Mouse (Mus musculus) kidney, adult 2 months (tissue): ENCODE measurements around the gene Sh2d7. TPM values are rescaled to one million over a fixed set of nuclear protein-coding genes. Genes with fewer than 3 reads are reported as not detected.
A peak's percentile ranks its signal among the peaks of the same experiment; 100 is the strongest.

ENCODE experiments used
- DNase-seq: peaks from one replicate; pipeline ENCODE4 v3.0.0; 2021
- H3K27ac ChIP-seq: fragments of 200-500 bp; 2 replicates; pipeline ENCODE4 v1.5.1; 2012; ENCODE audit warnings: low read depth, low read length, control low read depth, inconsistent platforms; ENCODE audit not compliant: insufficient read depth
- H3K27me3 ChIP-seq: fragments of 200-500 bp; replicated peaks from 2 replicates; pipeline ENCODE4 v1.6.1; 2012; ENCODE audit warnings: mild to moderate bottlenecking, moderate library complexity, low read length, inconsistent platforms; ENCODE audit not compliant: control insufficient read depth, insufficient read depth
- H3K36me3 ChIP-seq: fragments of 200-500 bp; 2 replicates; pipeline ENCODE4 v1.6.1; 2012; ENCODE audit warnings: mild to moderate bottlenecking, moderate library complexity, low read length, inconsistent platforms; ENCODE audit not compliant: control insufficient read depth, insufficient read depth
- H3K4me1 ChIP-seq: fragments of 200-500 bp; 2 replicates; pipeline ENCODE4 v1.6.1; 2011; ENCODE audit warnings: low read length; ENCODE audit not compliant: control insufficient read depth, insufficient read depth
- H3K4me3 ChIP-seq: fragments of 200-500 bp; 2 replicates; pipeline ENCODE4 v1.5.1; 2011; ENCODE audit warnings: mild to moderate bottlenecking, low read depth, low read length, control low read depth; ENCODE audit not compliant: insufficient read depth
- CTCF ChIP-seq: fragments of 200-500 bp; conservative IDR thresholded peaks from 2 replicates; pipeline ENCODE4 v1.5.1; 2011; ENCODE audit warnings: low read depth, mild to moderate bottlenecking, control low read depth, low read length, moderate library complexity, mixed read lengths; ENCODE audit not compliant: insufficient read depth, insufficient read length
- POLR2A ChIP-seq: fragments of 200-500 bp; IDR thresholded peaks from one replicate; pipeline ENCODE4 v1.6.1; 2011; ENCODE audit warnings: low read depth, low read length, control low read depth
- WGBS: fragments of 180-500 bp; shearing (Covaris S2); methylation state at CpG from one replicate; pipeline ENCODE4 v1.1.7; 2018; 5-methylcytosine and 5-hydroxymethylcytosine counted together
- polyA plus RNA-seq: library from polyadenylated mRNA; depleted of rRNA; stranded (reverse); fragments of >200 nt; gene quantifications from 2 replicates; pipeline ENCODE4 v1.2.3, GENCODE M21; 2012; rRNA removed

Sh2d7 gene
- polyA plus RNA-seq, result not detected in 2 replicates

GRCm38 (mm10) chr9:54538684-54539083, at the start of gene Sh2d7:
Gene Sh2d7 (plus strand): TSS chr9:54538984.
- Histone ChIP-seq H3K27ac (no peak within 1 kb of the TSS), H3K4me1 (peaks cover 3% of the 10 kb centered on the region; the same call in 1 of the 2 replicates), H3K27me3 (no peaks in the 10 kb centered on the region), H3K4me3 (no peak within 1 kb of the TSS), H3K36me3 (no peaks in the 10 kb centered on the region)
- TF ChIP-seq POLR2A (no peak), CTCF (no peak)
- DNase-seq, result no peak
- WGBS, result 94% methylated on average over 14 of the region's 14 CpGs

DNA sequence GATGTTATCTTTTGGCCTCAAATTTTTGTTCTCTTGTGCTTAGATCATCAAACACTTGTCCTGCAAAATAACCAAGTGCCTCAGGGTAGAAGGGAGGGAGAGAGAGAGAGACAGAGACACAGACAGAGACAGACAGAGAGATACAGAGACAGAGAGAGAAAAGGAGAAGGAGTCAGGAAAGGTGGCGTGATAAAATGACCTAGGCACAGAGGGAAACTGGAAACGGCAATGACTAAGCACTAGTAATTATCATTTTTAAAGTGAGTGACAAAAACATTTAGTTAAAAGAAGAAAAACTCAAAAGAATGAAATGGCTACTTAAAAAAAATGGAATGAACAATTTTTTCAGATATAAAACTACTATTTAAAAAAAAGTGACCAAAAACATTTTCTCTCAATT, 49.2 kb upstream of the Sh2d7 start:
- H3K27me3 ChIP-seq, result no peaks in the 10 kb centered on the region
- H3K36me3 ChIP-seq, result no peaks in the 10 kb centered on the region
- no peak for TF ChIP-seq POLR2A
- no peak for TF ChIP-seq CTCF
- H3K4me3 ChIP-seq, result no peak overlapping the region
- DNase-seq, result no peak
- 69% methylated on average over 2 of the region's 2 CpGs for WGBS
- H3K27ac ChIP-seq, result 0 out of 2 replicates have a peak overlapping the region, but pooled peaks have one; percentile 23
- H3K4me1 ChIP-seq, result peaks cover 5% of the 10 kb centered on the region; the same call in 1 of the 2 replicates

DNA sequence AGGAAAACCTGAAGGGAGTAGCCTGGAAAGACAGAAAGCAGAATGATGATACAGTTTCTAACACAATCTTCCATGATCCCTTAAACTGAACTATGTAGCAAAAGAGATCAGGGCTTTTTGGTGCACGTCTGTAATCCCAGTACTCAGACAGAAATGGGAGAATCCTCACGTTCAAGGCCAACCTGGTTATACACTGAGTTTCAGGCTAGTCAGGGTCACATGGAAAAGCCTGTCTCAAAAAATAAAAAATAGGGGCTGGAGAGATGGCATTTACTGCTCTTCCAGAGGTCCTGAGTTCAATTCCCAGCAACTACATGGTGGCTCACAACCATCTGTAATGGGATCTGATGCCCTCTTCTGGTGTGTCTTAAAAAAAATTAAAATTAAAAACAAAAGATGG, 48.4 kb upstream of the Sh2d7 start:
- DNase-seq, result no peak
- H3K4me1 ChIP-seq, result peaks cover 5% of the 10 kb centered on the region; the same call in 1 of the 2 replicates
- H3K4me3 ChIP-seq, result no peak overlapping the region
- no peaks in the 10 kb centered on the region for H3K27me3 ChIP-seq
- H3K27ac ChIP-seq, result no peak overlapping the region
- no peak for TF ChIP-seq CTCF
- no peak for TF ChIP-seq POLR2A
- no peaks in the 10 kb centered on the region for H3K36me3 ChIP-seq
- WGBS, result 94% methylated on average over 2 of the region's 2 CpGs

DNA sequence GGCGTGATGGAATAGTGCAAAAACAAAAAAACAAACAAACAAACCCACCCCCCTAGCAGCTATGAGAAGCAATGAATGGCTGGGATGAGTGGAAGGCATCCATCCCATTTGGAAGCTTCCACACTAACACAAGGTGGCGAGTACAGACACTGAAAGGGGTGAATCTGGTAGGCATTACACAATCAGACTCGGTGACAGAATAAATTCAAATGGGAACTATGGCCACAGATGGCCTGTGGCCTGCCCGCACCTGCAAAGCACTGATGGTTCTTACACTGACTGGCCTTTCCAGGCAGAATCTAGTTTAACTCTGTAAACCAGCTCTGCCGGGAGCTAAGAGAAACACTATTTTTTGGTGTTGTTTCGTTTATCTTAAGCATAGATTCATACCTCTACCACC, 39.5 kb upstream of the Sh2d7 start:
- no peak overlapping the region for H3K27ac ChIP-seq
- no peaks in the 10 kb centered on the region; the same call in 1 of the 2 replicates for H3K27me3 ChIP-seq
- H3K36me3 ChIP-seq, result no peaks in the 10 kb centered on the region
- DNase-seq, result no peak
- WGBS, result 85% methylated on average over 6 of the region's 6 CpGs
- peaks cover 3% of the 10 kb centered on the region for H3K4me1 ChIP-seq
- TF ChIP-seq CTCF, result no peak
- no peak for TF ChIP-seq POLR2A
- H3K4me3 ChIP-seq, result no peak overlapping the region

DNA sequence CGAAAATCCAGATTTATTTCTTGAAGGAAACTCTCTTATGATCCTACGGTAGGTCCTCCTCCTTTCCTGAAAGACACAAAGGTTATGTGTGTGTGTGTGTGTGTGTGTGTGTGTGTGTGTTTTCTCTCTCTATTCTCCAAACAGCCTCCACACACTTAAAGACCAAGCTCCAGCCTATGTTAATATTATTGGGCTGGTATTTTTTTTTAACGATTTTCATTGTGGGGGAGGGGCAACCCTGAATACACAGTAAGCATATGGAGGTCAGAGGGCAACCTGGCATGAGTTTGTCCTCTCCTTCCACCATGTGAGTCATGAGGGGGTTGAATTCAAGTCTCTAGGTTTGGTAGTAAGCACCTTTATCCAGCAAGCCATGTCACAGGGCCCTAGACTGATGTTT, 39.0 kb upstream of the Sh2d7 start:
- H3K27ac ChIP-seq, result no peak overlapping the region
- WGBS, result 70% methylated on average over 3 of the region's 3 CpGs
- H3K4me3 ChIP-seq, result no peak overlapping the region
- TF ChIP-seq CTCF, result no peak
- no peak for TF ChIP-seq POLR2A
- peaks cover 3% of the 10 kb centered on the region for H3K4me1 ChIP-seq
- no peaks in the 10 kb centered on the region; the same call in 1 of the 2 replicates for H3K27me3 ChIP-seq
- no peaks in the 10 kb centered on the region for H3K36me3 ChIP-seq
- DNase-seq, result no peak

DNA sequence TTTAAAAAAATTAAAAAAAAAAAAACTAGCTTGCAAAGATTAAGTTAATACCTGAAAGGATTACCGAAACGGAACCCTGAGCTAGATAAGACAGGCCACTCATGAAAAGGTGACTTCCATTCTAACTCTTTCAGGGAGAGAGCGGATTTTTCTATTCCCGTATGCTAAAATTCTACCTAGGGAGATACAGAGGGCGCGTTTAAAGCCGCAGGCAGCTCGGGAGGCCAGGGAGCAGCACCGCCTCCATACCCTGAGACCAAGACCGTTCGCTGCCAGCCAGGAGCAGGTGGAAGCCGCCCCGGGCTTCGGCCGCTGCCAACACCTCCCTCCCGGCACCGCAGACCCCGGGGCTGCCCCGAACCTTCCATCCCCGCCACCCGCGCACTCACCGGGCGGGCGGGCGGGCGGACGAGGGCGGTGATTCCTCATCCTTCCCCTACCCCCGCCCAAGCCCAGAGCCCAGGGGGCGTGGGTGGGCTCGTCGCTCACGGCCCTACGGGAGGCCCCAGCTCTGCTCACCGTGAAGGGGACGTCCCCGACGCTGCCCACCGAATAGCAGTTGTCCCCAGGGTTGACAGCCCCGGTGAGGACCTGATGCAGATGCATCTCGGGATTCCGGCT, 37.8 kb upstream of the Sh2d7 start:
- H3K27me3 ChIP-seq, result no peaks in the 10 kb centered on the region; the same call in 1 of the 2 replicates
- H3K36me3 ChIP-seq, result no peaks in the 10 kb centered on the region
- H3K27ac ChIP-seq, result peak overlapping the region; percentile 87
- DNase-seq, result peak; percentile 59
- WGBS, result under 1% methylated on average over 43 of the region's 43 CpGs
- peaks cover 3% of the 10 kb centered on the region for H3K4me1 ChIP-seq
- TF ChIP-seq POLR2A (no peak), CTCF (no peak)
- H3K4me3 ChIP-seq, result peak overlapping the region; percentile 100

DNA sequence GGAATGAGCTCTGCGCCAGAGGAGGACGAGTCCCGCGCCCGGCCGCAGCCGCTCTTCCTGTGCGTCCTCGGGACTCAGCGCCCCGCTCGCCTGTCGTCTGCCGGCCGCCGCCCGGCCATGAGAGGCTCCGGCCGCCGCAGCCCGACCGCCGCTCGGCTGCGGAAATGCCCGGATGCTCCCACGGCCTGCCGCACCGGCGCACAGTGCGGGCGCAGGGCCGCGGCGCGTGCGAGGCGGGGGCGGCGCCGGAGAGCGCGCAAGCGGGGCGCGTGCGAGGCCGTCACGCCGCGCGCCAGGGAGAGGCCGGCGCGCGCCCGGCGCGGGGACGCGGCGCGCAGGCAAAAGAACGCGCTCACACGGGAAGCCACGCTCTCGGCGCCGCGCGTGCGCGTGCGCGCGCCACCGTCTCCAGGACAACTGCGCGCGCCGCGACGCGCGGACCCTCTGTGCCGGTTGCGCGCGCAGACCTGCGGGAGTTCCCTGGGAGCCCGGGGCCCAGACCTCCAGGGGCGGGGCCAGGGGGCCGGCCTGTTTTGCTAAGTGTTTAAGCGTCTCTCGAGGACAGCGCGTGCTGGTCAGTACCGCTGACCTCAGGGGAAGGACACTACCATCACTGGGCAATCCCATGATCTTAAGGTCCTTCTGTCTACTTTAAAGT, 37.2 kb upstream of the Sh2d7 start, which contains the start of gene Dmxl2:
TSS of gene Dmxl2 (minus strand) at position 174 of the 658 bp plus-strand sequence.
- peak; percentile 97 for DNase-seq
- TF ChIP-seq CTCF (no peak), POLR2A (peak; percentile 45)
- H3K4me3 ChIP-seq, result peak within 1 kb of the TSS; percentile 100
- no peaks in the 10 kb centered on the region for H3K36me3 ChIP-seq
- no peaks in the 10 kb centered on the region; the same call in 1 of the 2 replicates for H3K27me3 ChIP-seq
- peaks cover 3% of the 10 kb centered on the region for H3K4me1 ChIP-seq
- H3K27ac ChIP-seq, result peak within 1 kb of the TSS; percentile 87
- WGBS, result 3% methylated on average over 97 of the region's 99 CpGs
